In genomic region chr1:33757491-33758041, GRCm38 (mm10) we compare ENCODE assay signal across 8 mouse cellular contexts. TPM values are rescaled to one million over a fixed set of nuclear protein-coding genes. Genes with fewer than 3 reads are reported as not detected.
DNase-seq lines count a peak whose midpoint lies in the region; ATAC-seq lines count a peak whose summit lies in the region.

TSS of gene Bag2 (minus strand) at chr1:33757795.

- under 1% methylated on average over 61 of the region's 61 CpGs for WGBS in embryonic facial prominence, embryonic 15.5 days
- under 1% methylated on average over 61 of the region's 61 CpGs for WGBS in heart, embryonic 11.5 days (ENCODE audit: insufficient replicate concordance)
- WGBS in kidney, embryonic 15.5 days, result under 1% methylated on average over 60 of the region's 61 CpGs
- WGBS in liver, embryonic 16.5 days (ENCODE audit: insufficient replicate concordance), result 1% methylated on average over 56 of the region's 61 CpGs
- under 1% methylated on average over 58 of the region's 61 CpGs for WGBS in neural tube, embryonic 13.5 days

- no peaks in the 10 kb centered on the region for H3K27me3 ChIP-seq in embryonic facial prominence, embryonic 15.5 days
- H3K27me3 ChIP-seq in heart, embryonic 11.5 days (ENCODE audit: control insufficient read depth, insufficient read depth, low read length), result no peaks in the 10 kb centered on the region
- no peaks in the 10 kb centered on the region for H3K27me3 ChIP-seq in kidney, embryonic 15.5 days
- no peaks in the 10 kb centered on the region for H3K27me3 ChIP-seq in liver, embryonic 16.5 days (ENCODE audit: control insufficient read depth, insufficient read depth, low read depth, low read length)
- H3K27me3 ChIP-seq in neural tube, embryonic 13.5 days, result peaks cover 6% of the 10 kb centered on the region; the same call in 1 of the 2 replicates

- H3K4me1 ChIP-seq in embryonic facial prominence, embryonic 15.5 days, result peaks cover 23% of the 10 kb centered on the region
- peaks cover 8% of the 10 kb centered on the region for H3K4me1 ChIP-seq in heart, embryonic 11.5 days (ENCODE audit: control insufficient read depth, insufficient read depth, low read length)
- H3K4me1 ChIP-seq in kidney, embryonic 15.5 days, result peaks cover 38% of the 10 kb centered on the region
- peaks cover 39% of the 10 kb centered on the region for H3K4me1 ChIP-seq in liver, embryonic 16.5 days (ENCODE audit: control insufficient read depth, low read depth, low read length)
- H3K4me1 ChIP-seq in neural tube, embryonic 13.5 days (replicated peaks), result peaks cover 28% of the 10 kb centered on the region

- peak within 1 kb of the TSS; percentile 83 for H3K4me3 ChIP-seq in embryonic facial prominence, embryonic 15.5 days (replicated peaks)
- peak within 1 kb of the TSS; percentile 81 for H3K4me3 ChIP-seq in heart, embryonic 11.5 days (ENCODE audit: low read depth, low read length)
- H3K4me3 ChIP-seq in kidney, embryonic 15.5 days (replicated peaks), result peak within 1 kb of the TSS; percentile 76
- H3K4me3 ChIP-seq in liver, embryonic 16.5 days (ENCODE audit: low read depth, low read length), result peak within 1 kb of the TSS; percentile 93
- peak within 1 kb of the TSS; percentile 67 for H3K4me3 ChIP-seq in neural tube, embryonic 13.5 days

- no peaks in the 10 kb centered on the region for H3K9me3 ChIP-seq in embryonic facial prominence, embryonic 15.5 days (replicated peaks)
- no peaks in the 10 kb centered on the region for H3K9me3 ChIP-seq in heart, embryonic 11.5 days (replicated peaks; ENCODE audit: control insufficient read depth, low read length)
- H3K9me3 ChIP-seq in kidney, embryonic 15.5 days (replicated peaks), result no peaks in the 10 kb centered on the region
- H3K9me3 ChIP-seq in liver, embryonic 16.5 days (replicated peaks; ENCODE audit: control insufficient read depth, low read length), result no peaks in the 10 kb centered on the region
- H3K9me3 ChIP-seq in neural tube, embryonic 13.5 days, result no peaks in the 10 kb centered on the region

- peak; percentile 51 to 56 for DNase-seq in B cell, adult 2 months
- peak; percentile 37 to 44 for DNase-seq in adrenal gland, postnatal 4 days (ENCODE audit: low spot score in 2 of 2)
- DNase-seq in testis, postnatal 10 days (ENCODE audit: low spot score), result peak; percentile 79

- peak within 1 kb of the TSS; percentile 77 for H3K9ac ChIP-seq in embryonic facial prominence, embryonic 15.5 days
- peak within 1 kb of the TSS; percentile 93 for H3K9ac ChIP-seq in heart, embryonic 11.5 days (ENCODE audit: low read depth, low read length)
- H3K9ac ChIP-seq in kidney, embryonic 15.5 days, result peak within 1 kb of the TSS; percentile 70
- H3K9ac ChIP-seq in liver, embryonic 16.5 days (ENCODE audit: low read depth, low read length), result peak within 1 kb of the TSS; percentile 95
- peak within 1 kb of the TSS; percentile 85 for H3K9ac ChIP-seq in neural tube, embryonic 13.5 days

- peak within 1 kb of the TSS; percentile 88 for H3K4me2 ChIP-seq in embryonic facial prominence, embryonic 15.5 days (replicated peaks)
- H3K4me2 ChIP-seq in heart, embryonic 11.5 days, result peak within 1 kb of the TSS; percentile 79
- H3K4me2 ChIP-seq in kidney, embryonic 15.5 days, result peak within 1 kb of the TSS; percentile 95
- peak within 1 kb of the TSS; percentile 96 for H3K4me2 ChIP-seq in liver, embryonic 16.5 days (ENCODE audit: low read depth, low read length)
- peak within 1 kb of the TSS; percentile 97 for H3K4me2 ChIP-seq in neural tube, embryonic 13.5 days

- peaks cover 12% of the 10 kb centered on the region for H3K36me3 ChIP-seq in embryonic facial prominence, embryonic 15.5 days
- H3K36me3 ChIP-seq in heart, embryonic 11.5 days (ENCODE audit: control insufficient read depth, insufficient read depth, low read length), result no peaks in the 10 kb centered on the region
- peaks cover 21% of the 10 kb centered on the region for H3K36me3 ChIP-seq in kidney, embryonic 15.5 days
- no peaks in the 10 kb centered on the region for H3K36me3 ChIP-seq in liver, embryonic 16.5 days (ENCODE audit: control insufficient read depth, insufficient read depth)
- peaks cover 10% of the 10 kb centered on the region for H3K36me3 ChIP-seq in neural tube, embryonic 13.5 days

- peak within 1 kb of the TSS; percentile 18 for H3K27ac ChIP-seq in embryonic facial prominence, embryonic 15.5 days (replicated peaks)
- peak within 1 kb of the TSS; percentile 76 for H3K27ac ChIP-seq in heart, embryonic 11.5 days (ENCODE audit: low read depth, low read length)
- peak within 1 kb of the TSS; percentile 86 for H3K27ac ChIP-seq in kidney, embryonic 15.5 days
- H3K27ac ChIP-seq in liver, embryonic 16.5 days (ENCODE audit: low read length), result peak within 1 kb of the TSS; percentile 85
- H3K27ac ChIP-seq in neural tube, embryonic 13.5 days (replicated peaks), result peak within 1 kb of the TSS; percentile 52; the same call in 1 of the 2 replicates

- ATAC-seq in embryonic facial prominence, embryonic 15.5 days (ENCODE audit: insufficient number of reproducible peaks, low FRiP score, low TSS enrichment, low read depth), result peak; percentile 84
- peak; percentile 91 for ATAC-seq in heart, embryonic 11.5 days (replicated peaks; ENCODE audit: insufficient number of reproducible peaks, low FRiP score, low TSS enrichment)
- ATAC-seq in kidney, embryonic 15.5 days (replicated peaks; ENCODE audit: low FRiP score), result peak; percentile 83
- ATAC-seq in liver, embryonic 16.5 days (ENCODE audit: low read depth), result peak; percentile 75
- ATAC-seq in neural tube, embryonic 13.5 days (ENCODE audit: low read depth), result peak; percentile 91

RNA-seq across cellular contexts. Expression of gene Bag2, which starts in this region (rescaled TPM):
- 10 to 100 TPM; 22.3 to 25.7 TPM for total RNA-seq in adrenal gland, postnatal 4 days (2021)
- polyA plus RNA-seq in embryonic facial prominence, embryonic 15.5 days (2015; fragmentation: Nextera tagmentation; extraction: Ambion mirVana), result 55.5 and 56.6 TPM in 2 replicates
- polyA plus RNA-seq in heart, embryonic 11.5 days (2014; fragmentation: Nextera tagmentation; extraction: Ambion mirVana), result 96.4 and 99.9 TPM in 2 replicates
- 84.7 and 87.6 TPM in 2 replicates for polyA plus RNA-seq in kidney, embryonic 15.5 days (2015; fragmentation: Nextera tagmentation; extraction: Ambion mirVana)
- 43.6 and 43.8 TPM in 2 replicates for polyA plus RNA-seq in liver, embryonic 16.5 days (2015; fragmentation: Nextera tagmentation; extraction: Ambion mirVana)
- polyA plus RNA-seq in neural tube, embryonic 13.5 days (2015; fragmentation: Nextera tagmentation; extraction: Ambion mirVana), result 17.6 and 22.9 TPM in 2 replicates

Comparison
In these comparisons a context has a peak if more than half of its experiments do, and no peak if none do; other contexts are left out.
1. Peak in every context shown above with its lines: DNase-seq, ATAC-seq, H3K4me3 ChIP-seq and H3K27ac ChIP-seq.
2. H3K27ac ChIP-seq: peak in every context shown above with its lines; median percentile 86 in kidney, embryonic 15.5 days; 85 in liver, embryonic 16.5 days; 76 in heart, embryonic 11.5 days; 52 in neural tube, embryonic 13.5 days; 18 in embryonic facial prominence, embryonic 15.5 days.